Mouse (Mus musculus) myocyte (in vitro differentiated cells): ENCODE data around the gene Dab1. TPM values are rescaled to one million over a fixed set of nuclear protein-coding genes. Genes with fewer than 3 reads are reported as not detected.

Experiments used
- H3K27me3 ChIP-seq: one replicate; pipeline ENCODE4 v1.6.1; 2011; ENCODE audit not compliant: control insufficient read depth, insufficient read depth, insufficient read length
- H3K36me3 ChIP-seq: one replicate; pipeline ENCODE4 v1.6.1; 2011; ENCODE audit not compliant: control insufficient read depth, insufficient read depth
- H3K4me2 ChIP-seq: one replicate; pipeline ENCODE4 v1.6.1; 2011; ENCODE audit warnings: low read depth, control low read depth
- H3K4me3 ChIP-seq: one replicate; pipeline ENCODE4 v1.5.1; 2011; ENCODE audit warnings: mild to moderate bottlenecking, control low read depth, moderate library complexity
- H3K79me2 ChIP-seq: one replicate; pipeline ENCODE4 v1.6.1; 2011; ENCODE audit not compliant: control insufficient read depth, insufficient read depth
- H3ac ChIP-seq: one replicate; pipeline ENCODE4 v1.6.1; 2011; ENCODE audit not compliant: control insufficient read depth, insufficient read length
- CEBPB ChIP-seq: IDR thresholded peaks from 2 replicates; pipeline ENCODE4 v1.6.1; 2011; ENCODE audit warnings: mild to moderate bottlenecking, moderate library complexity; ENCODE audit not compliant: poor library complexity, insufficient read depth, severe bottlenecking
- E2F4 ChIP-seq: IDR thresholded peaks from one replicate; pipeline ENCODE4 v1.6.1; 2011; ENCODE audit warnings: mild to moderate bottlenecking, control low read depth, moderate library complexity; ENCODE audit not compliant: insufficient read depth
- MAX ChIP-seq: IDR thresholded peaks from one replicate; pipeline ENCODE4 v1.6.1; 2011; ENCODE audit warnings: low read depth, mild to moderate bottlenecking, control low read depth
- MYOD1 ChIP-seq, 3 experiments: IDR thresholded peaks; one replicate each; pipeline ENCODE4 v1.6.1; 2011; ENCODE audit warnings: control low read depth in 2 of 3, low read depth in 2 of 3, mild to moderate bottlenecking in 2 of 3, moderate library complexity in 1 of 3; ENCODE audit not compliant: insufficient read length in 2 of 3, control insufficient read depth in 1 of 3
- MYOG ChIP-seq, 3 experiments: IDR thresholded peaks; one replicate each; pipeline ENCODE4 v1.6.1; 2011; ENCODE audit warnings: control low read depth in 2 of 3, low read depth in 2 of 3, mild to moderate bottlenecking in 2 of 3; ENCODE audit not compliant: insufficient read length in 2 of 3, control insufficient read depth in 1 of 3, insufficient read depth in 1 of 3
- POLR2A ChIP-seq: IDR thresholded peaks from one replicate; pipeline ENCODE4 v1.6.1; 2011; ENCODE audit warnings: low read depth, mild to moderate bottlenecking, control low read depth, moderate library complexity; ENCODE audit not compliant: insufficient read length
- POLR2AphosphoS2 ChIP-seq: IDR thresholded peaks from one replicate; pipeline ENCODE4 v1.6.1; 2011; ENCODE audit warnings: low read depth, control low read depth; ENCODE audit not compliant: insufficient read length
- REST ChIP-seq: IDR thresholded peaks from one replicate; pipeline ENCODE4 v1.6.1; 2011; ENCODE audit warnings: mild to moderate bottlenecking, control low read depth, moderate library complexity; ENCODE audit not compliant: insufficient read depth, insufficient read length
- SRF ChIP-seq: IDR thresholded peaks from one replicate; pipeline ENCODE4 v1.6.1; 2011; ENCODE audit warnings: low read depth; ENCODE audit not compliant: control insufficient read depth, insufficient read length
- TCF12 ChIP-seq: IDR thresholded peaks from one replicate; pipeline ENCODE4 v1.6.1; 2011; ENCODE audit warnings: mild to moderate bottlenecking, control low read depth; ENCODE audit not compliant: poor library complexity, insufficient read depth, severe bottlenecking
- TCF3 ChIP-seq: IDR thresholded peaks from one replicate; pipeline ENCODE4 v1.6.1; 2011; ENCODE audit warnings: low read depth, control low read depth; ENCODE audit not compliant: insufficient read length
- USF1 ChIP-seq: IDR thresholded peaks from one replicate; pipeline ENCODE4 v1.6.1; 2011; ENCODE audit warnings: low read depth, mild to moderate bottlenecking, control low read depth, moderate library complexity
- polyA plus RNA-seq: library from polyadenylated mRNA; unstranded; fragments of >200 nt; fragmentation: generic; extraction: Trizol; gene quantifications from one replicate; pipeline ENCODE4 v1.2.1, GENCODE M21; 2012; ENCODE audit warnings: missing spikeins

Gene Dab1
- polyA plus RNA-seq, 1 experiment: not detected

DNA sequence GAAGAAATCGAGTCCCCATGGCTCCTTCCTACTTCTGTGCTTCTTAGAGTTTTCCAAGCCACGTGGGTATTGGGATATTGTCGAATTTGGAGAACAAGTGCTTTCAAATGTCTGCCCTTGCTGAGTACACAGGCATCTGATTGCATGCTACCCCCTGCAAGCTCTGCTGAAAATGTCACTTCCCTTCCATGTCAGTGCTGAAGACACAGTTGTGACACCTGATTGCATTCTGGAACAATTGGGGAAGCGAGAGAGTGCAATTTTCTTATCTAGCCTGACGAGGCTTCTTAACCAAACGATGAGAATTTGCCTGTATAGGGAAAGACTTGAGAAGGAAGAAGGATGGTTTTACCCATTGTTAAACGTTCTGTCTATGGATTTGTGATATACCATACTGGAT lies 95.8 kb downstream of the Dab1 start:
- H3K4me3 ChIP-seq: no peak overlapping the region
- no peak overlapping the region for H3K4me2 ChIP-seq
- no peaks in the 10 kb centered on the region for H3K36me3 ChIP-seq
- no peak overlapping the region for H3ac ChIP-seq
- H3K27me3 ChIP-seq: no peaks in the 10 kb centered on the region
- H3K79me2 ChIP-seq: no peaks in the 10 kb centered on the region
- TF ChIP-seq SRF (no peak), MAX (no peak)

DNA sequence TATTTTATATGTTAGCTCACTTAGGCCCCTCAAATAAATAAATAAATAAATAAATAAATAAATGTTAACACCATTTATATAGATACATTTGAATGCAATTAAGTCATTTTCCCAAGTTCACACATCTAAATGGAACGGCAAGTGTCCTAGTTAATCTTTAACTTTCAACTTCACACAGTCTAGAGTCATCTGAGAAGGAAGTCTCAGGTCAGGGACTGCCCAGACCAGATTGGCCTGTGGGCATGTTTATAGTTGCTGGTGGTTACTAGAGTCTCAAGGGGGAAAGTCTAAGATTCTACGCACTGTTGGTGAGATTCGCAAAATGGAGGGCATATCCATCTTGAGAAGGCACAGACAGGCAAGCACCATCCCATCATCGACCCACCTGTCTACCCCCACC lies 96.4 kb downstream of the Dab1 start:
- Histone ChIP-seq H3K36me3 (no peaks in the 10 kb centered on the region), H3K4me2 (no peak overlapping the region), H3ac (no peak overlapping the region), H3K79me2 (no peaks in the 10 kb centered on the region), H3K27me3 (no peaks in the 10 kb centered on the region), H3K4me3 (no peak overlapping the region)
- TF ChIP-seq MAX (no peak), CEBPB (no peak), MYOG (IDR thresholded peaks at IDR 0.05; ENCODE audit: control insufficient read depth in 1 of 3, insufficient read depth in 1 of 3, insufficient read length in 2 of 3, low read depth in 2 of 3) (no peak), SRF (no peak), MYOD1 (IDR thresholded peaks at IDR 0.05; ENCODE audit: control insufficient read depth in 1 of 3, insufficient read length in 2 of 3, low read depth in 2 of 3) (no peak), TCF3 (no peak), POLR2A (no peak), USF1 (no peak), TCF12 (no peak), POLR2AphosphoS2 (no peak), REST (no peak), E2F4 (no peak)

DNA sequence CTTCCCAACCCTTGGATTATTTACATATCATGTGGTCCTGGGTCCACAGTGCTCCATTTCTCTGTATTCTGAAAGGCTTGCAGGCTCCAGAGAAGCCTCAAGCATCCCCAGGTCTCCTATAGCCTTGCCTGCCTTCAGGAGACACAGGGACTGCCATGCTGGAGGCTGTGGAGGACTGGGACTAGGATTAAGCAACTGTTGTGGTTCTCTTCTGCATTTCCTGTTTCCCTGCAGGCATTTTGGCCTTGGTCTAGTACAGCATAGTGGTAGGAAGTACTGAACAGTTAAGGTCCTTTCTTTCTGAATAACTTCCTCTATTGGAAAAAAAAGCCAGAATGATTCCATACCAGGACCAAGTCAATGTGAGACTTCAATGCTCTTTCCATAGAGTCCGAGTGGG lies 103.6 kb downstream of the Dab1 start:
- H3K4me2 ChIP-seq: no peak overlapping the region
- H3K27me3 ChIP-seq: no peaks in the 10 kb centered on the region
- no peaks in the 10 kb centered on the region for H3K36me3 ChIP-seq
- H3ac ChIP-seq: no peak overlapping the region
- H3K79me2 ChIP-seq: no peaks in the 10 kb centered on the region
- TF ChIP-seq POLR2AphosphoS2: no peak
- no peak for TF ChIP-seq CEBPB
- TF ChIP-seq USF1: no peak
- TF ChIP-seq MYOD1 (IDR thresholded peaks at IDR 0.05; ENCODE audit: control insufficient read depth in 1 of 3, insufficient read length in 2 of 3, low read depth in 2 of 3): no peak
- no peak for TF ChIP-seq TCF3
- TF ChIP-seq REST: no peak
- no peak overlapping the region for H3K4me3 ChIP-seq

DNA sequence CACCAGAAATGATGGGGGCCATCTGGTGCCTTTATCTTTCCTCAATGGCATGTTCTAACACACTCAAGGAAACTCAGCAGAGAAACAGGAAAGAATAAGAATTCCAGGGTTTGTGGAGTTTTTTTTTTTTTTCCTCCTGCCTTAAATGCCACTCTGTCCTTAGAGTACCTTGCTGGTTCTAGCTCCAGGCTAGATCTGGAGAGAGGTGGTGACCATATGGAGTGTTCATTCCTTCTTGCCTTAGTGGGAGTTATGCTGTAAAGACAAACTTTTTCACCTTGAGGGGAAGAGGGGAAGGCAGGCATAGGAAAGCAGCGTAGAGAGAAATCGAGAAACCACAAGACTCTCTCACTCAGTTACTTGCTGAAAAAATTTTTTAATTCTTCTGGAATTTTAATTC lies 107.3 kb downstream of the Dab1 start:
- no peaks in the 10 kb centered on the region for H3K79me2 ChIP-seq
- H3K36me3 ChIP-seq: no peaks in the 10 kb centered on the region
- H3K4me2 ChIP-seq: no peak overlapping the region
- H3ac ChIP-seq: no peak overlapping the region
- H3K4me3 ChIP-seq: no peak overlapping the region
- no peak for TF ChIP-seq TCF12
- no peak for TF ChIP-seq E2F4
- no peak for TF ChIP-seq POLR2A
- no peak for TF ChIP-seq MAX
- TF ChIP-seq MYOD1 (IDR thresholded peaks at IDR 0.05; ENCODE audit: control insufficient read depth in 1 of 3, insufficient read length in 2 of 3, low read depth in 2 of 3): no peak
- no peak for TF ChIP-seq REST
- no peak for TF ChIP-seq POLR2AphosphoS2
- no peak for TF ChIP-seq CEBPB
- no peak for TF ChIP-seq USF1
- no peak for TF ChIP-seq TCF3
- H3K27me3 ChIP-seq: no peaks in the 10 kb centered on the region

GRCm38 (mm10) chr4:103737185-103737584 lies 118.0 kb downstream of the Dab1 start:
- Histone ChIP-seq H3K36me3 (no peaks in the 10 kb centered on the region), H3K79me2 (no peaks in the 10 kb centered on the region), H3ac (no peak overlapping the region), H3K4me2 (no peak overlapping the region), H3K27me3 (no peaks in the 10 kb centered on the region), H3K4me3 (no peak overlapping the region)
- TF ChIP-seq MYOD1 (IDR thresholded peaks at IDR 0.05; ENCODE audit: control insufficient read depth in 1 of 3, insufficient read length in 2 of 3, low read depth in 2 of 3) (no peak), REST (no peak), TCF12 (no peak), CEBPB (no peak), POLR2A (no peak), MYOG (IDR thresholded peaks at IDR 0.05; ENCODE audit: control insufficient read depth in 1 of 3, insufficient read depth in 1 of 3, insufficient read length in 2 of 3, low read depth in 2 of 3) (no peak), POLR2AphosphoS2 (no peak), USF1 (no peak), TCF3 (no peak), SRF (no peak), MAX (no peak), E2F4 (no peak)
